Mouse (Mus musculus): ENCODE results near the gene Cox6b2. TPM values are rescaled to one million over a fixed set of nuclear protein-coding genes. Genes with fewer than 3 reads are reported as not detected.

The Cox6b2 gene
- polyA plus RNA-seq, 1 experiment = 8.0 TPM

- TF ChIP-seq CTCF (IDR thresholded peaks at IDR 0.05; ENCODE audit: low read depth, low read length) = no peak
- no peak for TF ChIP-seq POLR2A (IDR thresholded peaks at IDR 0.05; ENCODE audit: borderline replicate concordance, low read depth, low read length)
- Histone ChIP-seq H3K27ac (ENCODE audit: insufficient read depth, low read depth, low read length) (peak overlapping the region; percentile 48), H3K4me1 (ENCODE audit: control insufficient read depth, insufficient read depth, low read length) (peaks cover 9% of the 10 kb centered on the region), H3K4me3 (ENCODE audit: insufficient read depth, low read length) (peak overlapping the region; percentile 78)
Observed at GRCm38 (mm10) chr7:4788499-4789435, 35.9 kb upstream of the Cox6b2 start.

GRCm38 (mm10) chr7:4783667-4784268, 30.9 kb upstream of the Cox6b2 start:
- H3K4me3 ChIP-seq (ENCODE audit: insufficient read depth, low read length) = no peak overlapping the region
- TF ChIP-seq POLR2A (IDR thresholded peaks at IDR 0.05; ENCODE audit: borderline replicate concordance, low read depth, low read length) (no peak), CTCF (IDR thresholded peaks at IDR 0.05; ENCODE audit: low read depth, low read length) (no peak)
- peaks cover 9% of the 10 kb centered on the region for H3K4me1 ChIP-seq (ENCODE audit: control insufficient read depth, insufficient read depth, low read length)
- H3K27ac ChIP-seq (ENCODE audit: insufficient read depth, low read depth, low read length) = no peak overlapping the region

GRCm38 (mm10) chr7:4782759-4783158, 29.9 kb upstream of the Cox6b2 start, which contains the start of the genes Il11 and Tmem190:
TSS of gene Il11 (minus strand) at chr7:4782859.
TSS of gene Tmem190 (plus strand) at chr7:4782937.
- H3K4me3 ChIP-seq (ENCODE audit: insufficient read depth, low read length) = no peak within 1 kb of the TSS
- H3K4me1 ChIP-seq (ENCODE audit: control insufficient read depth, insufficient read depth, low read length) = peaks cover 7% of the 10 kb centered on the region
- no peak within 1 kb of the TSS for H3K27ac ChIP-seq (ENCODE audit: insufficient read depth, low read depth, low read length)
- no peak for TF ChIP-seq POLR2A (IDR thresholded peaks at IDR 0.05; ENCODE audit: borderline replicate concordance, low read depth, low read length)

- Histone ChIP-seq H3K4me1 (ENCODE audit: control insufficient read depth, insufficient read depth, low read length) (peaks cover 7% of the 10 kb centered on the region), H3K27ac (ENCODE audit: insufficient read depth, low read depth, low read length) (no peak overlapping the region), H3K4me3 (ENCODE audit: insufficient read depth, low read length) (no peak overlapping the region)
- TF ChIP-seq CTCF (IDR thresholded peaks at IDR 0.05; ENCODE audit: low read depth, low read length) = no peak
- no peak for TF ChIP-seq POLR2A (IDR thresholded peaks at IDR 0.05; ENCODE audit: borderline replicate concordance, low read depth, low read length)
Observed at GRCm38 (mm10) chr7:4782130-4782529, 29.2 kb upstream of the Cox6b2 start.

GRCm38 (mm10) chr7:4779921-4780320, 27.0 kb upstream of the Cox6b2 start:
- Histone ChIP-seq H3K4me3 (ENCODE audit: insufficient read depth, low read length) (no peak overlapping the region), H3K27ac (ENCODE audit: insufficient read depth, low read depth, low read length) (no peak overlapping the region), H3K4me1 (ENCODE audit: control insufficient read depth, insufficient read depth, low read length) (no peaks in the 10 kb centered on the region)
- TF ChIP-seq POLR2A (IDR thresholded peaks at IDR 0.05; ENCODE audit: borderline replicate concordance, low read depth, low read length) = no peak

GRCm38 (mm10) chr7:4777851-4778637, 25.1 kb upstream of the Cox6b2 start:
- no peak overlapping the region for H3K27ac ChIP-seq (ENCODE audit: insufficient read depth, low read depth, low read length)
- H3K4me3 ChIP-seq (ENCODE audit: insufficient read depth, low read length) = no peak overlapping the region
- TF ChIP-seq CTCF (IDR thresholded peaks at IDR 0.05; ENCODE audit: low read depth, low read length) = no peak
- H3K4me1 ChIP-seq (ENCODE audit: control insufficient read depth, insufficient read depth, low read length) = no peaks in the 10 kb centered on the region

GRCm38 (mm10) chr7:4776861-4777830, 24.3 kb upstream of the Cox6b2 start:
- H3K4me1 ChIP-seq (ENCODE audit: control insufficient read depth, insufficient read depth, low read length) = no peaks in the 10 kb centered on the region
- H3K4me3 ChIP-seq (ENCODE audit: insufficient read depth, low read length) = peak overlapping the region; percentile 37
- H3K27ac ChIP-seq (ENCODE audit: insufficient read depth, low read depth, low read length) = no peak overlapping the region
- TF ChIP-seq CTCF (IDR thresholded peaks at IDR 0.05; ENCODE audit: low read depth, low read length) = no peak
- no peak for TF ChIP-seq POLR2A (IDR thresholded peaks at IDR 0.05; ENCODE audit: borderline replicate concordance, low read depth, low read length)

GRCm38 (mm10) chr7:4776131-4776530, 23.2 kb upstream of the Cox6b2 start:
- Histone ChIP-seq H3K27ac (ENCODE audit: insufficient read depth, low read depth, low read length) (no peak overlapping the region), H3K4me1 (ENCODE audit: control insufficient read depth, insufficient read depth, low read length) (no peaks in the 10 kb centered on the region), H3K4me3 (ENCODE audit: insufficient read depth, low read length) (no peak overlapping the region)
- TF ChIP-seq CTCF (IDR thresholded peaks at IDR 0.05; ENCODE audit: low read depth, low read length) (no peak), POLR2A (IDR thresholded peaks at IDR 0.05; ENCODE audit: borderline replicate concordance, low read depth, low read length) (no peak)

- TF ChIP-seq CTCF (IDR thresholded peaks at IDR 0.05; ENCODE audit: low read depth, low read length) (no peak), POLR2A (IDR thresholded peaks at IDR 0.05; ENCODE audit: borderline replicate concordance, low read depth, low read length) (no peak)
- Histone ChIP-seq H3K4me3 (ENCODE audit: insufficient read depth, low read length) (no peak within 1 kb of the TSS), H3K27ac (ENCODE audit: insufficient read depth, low read depth, low read length) (no peak within 1 kb of the TSS), H3K4me1 (ENCODE audit: control insufficient read depth, insufficient read depth, low read length) (no peaks in the 10 kb centered on the region)
Observed at GRCm38 (mm10) chr7:4771202-4771601, 18.3 kb upstream of the Cox6b2 start, which contains the start of gene Fam71e2. TSS of gene Fam71e2 (minus strand) at chr7:4771302.
